Mouse (Mus musculus) lung, adult 2 months (tissue): Measurements from ENCODE around the gene Sorcs3.

Source experiments
- CTCF ChIP-seq: fragments of 200-500 bp; IDR thresholded peaks from 2 replicates; pipeline ENCODE4 v1.5.1; 2011; ENCODE audit warnings: mild to moderate bottlenecking, low read length, control low read depth; ENCODE audit not compliant: insufficient read depth
- POLR2A ChIP-seq: fragments of 200-500 bp; IDR thresholded peaks from 2 replicates; pipeline ENCODE4 v1.6.1; 2011; ENCODE audit warnings: low read depth, mild to moderate bottlenecking, control low read depth, low read length, borderline replicate concordance; ENCODE audit errors: extremely low read depth

DNA sequence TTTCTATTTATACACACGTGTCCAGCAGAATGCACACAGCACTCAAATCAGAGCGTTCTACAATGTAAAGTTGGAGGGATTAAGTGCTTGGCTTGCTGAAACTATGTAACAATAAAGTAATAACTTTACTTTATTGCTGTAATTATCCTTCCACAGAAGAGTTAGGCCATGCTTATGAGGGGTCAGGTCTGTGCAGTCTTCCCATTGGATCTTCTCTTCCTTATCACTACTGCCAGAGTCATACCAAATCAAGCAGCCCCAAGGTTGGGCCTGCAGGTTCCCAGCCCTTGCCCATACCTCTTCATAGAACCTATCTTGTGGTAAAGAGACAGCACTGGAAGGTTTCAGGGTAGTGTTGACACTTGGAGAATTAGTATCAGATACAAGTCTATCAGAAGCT, 560.7 kb downstream of the Sorcs3 start:
- no peak for TF ChIP-seq CTCF
- TF ChIP-seq POLR2A = no peak
